Mouse (Mus musculus) stomach, postnatal 0 days (tissue): ENCODE data around the gene Mrps6. TPM values are rescaled to one million over a fixed set of nuclear protein-coding genes. Genes with fewer than 3 reads are reported as not detected.

Experiments used
- ATAC-seq: fragments of 200-750 bp; cut with Nextera tagmentation; 2 replicates; pipeline ENCODE4 v1.8.0; 2017; ENCODE audit not compliant: low FRiP score, low TSS enrichment
- DNase-seq: peaks from one replicate; pipeline ENCODE4 v3.0.0-alpha.2; 2016; ENCODE audit warnings: low spot score
- H3K27ac ChIP-seq: fragments of 300-500 bp; sonication (generic); replicated peaks from 2 replicates; pipeline ENCODE4 v1.5.1; 2014; ENCODE audit warnings: mild to moderate bottlenecking, control low read depth
- H3K27me3 ChIP-seq: fragments of 300-500 bp; sonication (generic); 2 replicates; pipeline ENCODE4 v1.6.1; 2014; ENCODE audit warnings: low read length; ENCODE audit not compliant: control insufficient read depth, insufficient read depth
- H3K36me3 ChIP-seq: fragments of 300-500 bp; sonication (generic); 2 replicates; pipeline ENCODE4 v1.6.1; 2014; ENCODE audit warnings: low read length, mixed read lengths; ENCODE audit not compliant: control insufficient read depth, insufficient read depth
- H3K4me1 ChIP-seq: fragments of 300-500 bp; sonication (generic); replicated peaks from 2 replicates; pipeline ENCODE4 v1.6.1; 2014; ENCODE audit warnings: antibody characterized with exemption; ENCODE audit not compliant: control insufficient read depth, insufficient read depth
- H3K4me2 ChIP-seq: fragments of 300-500 bp; sonication (generic); replicated peaks from 2 replicates; pipeline ENCODE4 v1.6.1; 2014; ENCODE audit warnings: low read depth, mild to moderate bottlenecking, control low read depth, moderate library complexity
- H3K4me3 ChIP-seq: fragments of 300-500 bp; sonication (generic); 2 replicates; pipeline ENCODE4 v1.5.1; 2014; ENCODE audit warnings: low read depth, low read length, control low read depth
- H3K9ac ChIP-seq: fragments of 300-500 bp; sonication (generic); 2 replicates; pipeline ENCODE4 v1.6.1; 2014; ENCODE audit warnings: mild to moderate bottlenecking, low read length, control low read depth, mixed read lengths
- H3K9me3 ChIP-seq: fragments of 300-500 bp; sonication (generic); 2 replicates; pipeline ENCODE4 v1.6.1; 2016; ENCODE audit warnings: low read length; ENCODE audit not compliant: control insufficient read depth
- CTCF ChIP-seq: IDR thresholded peaks from 2 replicates; pipeline ENCODE4 v1.5.1; 2016; ENCODE audit warnings: antibody characterized with exemption, low read depth, mild to moderate bottlenecking, moderate library complexity
- EP300 ChIP-seq: optimal IDR thresholded peaks from 2 replicates; pipeline ENCODE3; 2016; ENCODE audit warnings: antibody characterized with exemption
- WGBS: fragments of 180-500 bp; shearing (Covaris S2); extraction: QIAGEN DNeasy Blood & Tissue Kit; methylation state at CpG from one replicate; pipeline ENCODE4 v1.1.7; 2014; 5-methylcytosine and 5-hydroxymethylcytosine counted together
- polyA plus RNA-seq: library from polyadenylated mRNA; unstranded; fragments of >200 nt; fragmentation: Nextera tagmentation; extraction: Ambion mirVana; gene quantifications from 2 replicates; pipeline ENCODE4 v1.2.1, GENCODE M21; 2015

Mrps6 gene
- polyA plus RNA-seq, 1 experiment from 2014 or later, result 91.6 TPM

- no peak overlapping the region for H3K4me2 ChIP-seq
- H3K4me3 ChIP-seq, result no peak overlapping the region
- H3K27me3 ChIP-seq, result no peaks in the 10 kb centered on the region
- H3K4me1 ChIP-seq, result no peaks in the 10 kb centered on the region
- DNase-seq, result no peak
- no peaks in the 10 kb centered on the region for H3K9me3 ChIP-seq
- WGBS, result 86% methylated on average over 10 of the region's 10 CpGs
- no peak for TF ChIP-seq CTCF
- TF ChIP-seq EP300, result no peak
- no peak overlapping the region for H3K27ac ChIP-seq
- no peak for ATAC-seq
- H3K36me3 ChIP-seq, result no peaks in the 10 kb centered on the region
- no peak overlapping the region for H3K9ac ChIP-seq
Observed at GRCm38 (mm10) chr16:92083771-92084453, 25.8 kb downstream of the Mrps6 start.

GRCm38 (mm10) chr16:92089225-92089624 is 31.2 kb downstream of the Mrps6 start:
- TF ChIP-seq CTCF (no peak), EP300 (no peak)
- DNase-seq (no peak), ATAC-seq (no peak)
- H3K9ac ChIP-seq, result no peak overlapping the region
- 56% methylated on average over 3 of the region's 3 CpGs for WGBS
- no peaks in the 10 kb centered on the region for H3K36me3 ChIP-seq
- H3K27ac ChIP-seq, result no peak overlapping the region
- no peak overlapping the region for H3K4me2 ChIP-seq
- no peaks in the 10 kb centered on the region for H3K9me3 ChIP-seq
- H3K27me3 ChIP-seq, result no peaks in the 10 kb centered on the region
- H3K4me1 ChIP-seq, result no peaks in the 10 kb centered on the region
- no peak overlapping the region for H3K4me3 ChIP-seq

GRCm38 (mm10) chr16:92091876-92092275 is 33.8 kb downstream of the Mrps6 start:
- Histone ChIP-seq H3K27ac (no peak overlapping the region), H3K36me3 (no peaks in the 10 kb centered on the region), H3K27me3 (no peaks in the 10 kb centered on the region), H3K4me3 (no peak overlapping the region), H3K4me2 (no peak overlapping the region), H3K4me1 (no peaks in the 10 kb centered on the region), H3K9me3 (no peaks in the 10 kb centered on the region), H3K9ac (no peak overlapping the region)
- no peak for ATAC-seq
- TF ChIP-seq EP300 (no peak), CTCF (no peak)
- no peak for DNase-seq
- WGBS, result 85% methylated on average over 5 of the region's 5 CpGs

GRCm38 (mm10) chr16:92098351-92099051 is 40.4 kb downstream of the Mrps6 start:
- Histone ChIP-seq H3K9me3 (no peaks in the 10 kb centered on the region), H3K36me3 (no peaks in the 10 kb centered on the region), H3K27ac (no peak overlapping the region), H3K4me3 (no peak overlapping the region), H3K4me1 (no peaks in the 10 kb centered on the region), H3K4me2 (no peak overlapping the region), H3K27me3 (no peaks in the 10 kb centered on the region), H3K9ac (no peak overlapping the region)
- ATAC-seq, result no peak
- DNase-seq, result peak; percentile 11
- TF ChIP-seq EP300, result no peak
- TF ChIP-seq CTCF, result no peak
- 49% methylated on average over 10 of the region's 10 CpGs for WGBS

- H3K4me3 ChIP-seq, result no peak overlapping the region
- H3K4me2 ChIP-seq, result no peak overlapping the region
- H3K9ac ChIP-seq, result no peak overlapping the region
- no peaks in the 10 kb centered on the region for H3K27me3 ChIP-seq
- ATAC-seq (no peak), DNase-seq (no peak)
- WGBS, result 79% methylated on average over 16 of the region's 16 CpGs
- TF ChIP-seq CTCF, result no peak
- TF ChIP-seq EP300, result no peak
- H3K36me3 ChIP-seq, result no peaks in the 10 kb centered on the region
- no peak overlapping the region for H3K27ac ChIP-seq
- H3K4me1 ChIP-seq, result no peaks in the 10 kb centered on the region; the same call in 1 of the 2 replicates
- no peaks in the 10 kb centered on the region for H3K9me3 ChIP-seq
Observed at GRCm38 (mm10) chr16:92099598-92099997, 41.5 kb downstream of the Mrps6 start.

- ATAC-seq (no peak), DNase-seq (no peak)
- WGBS, result 58% methylated on average over 4 of the region's 4 CpGs
Observed at GRCm38 (mm10) chr16:92100111-92100510, 42.0 kb downstream of the Mrps6 start.

More at GRCm38 (mm10) chr16:92100111-92100510, 42.0 kb downstream of the Mrps6 start:
- no peak overlapping the region for H3K4me2 ChIP-seq
- H3K4me3 ChIP-seq, result no peak overlapping the region
- no peak overlapping the region for H3K27ac ChIP-seq
- no peaks in the 10 kb centered on the region for H3K9me3 ChIP-seq
- no peaks in the 10 kb centered on the region; the same call in 1 of the 2 replicates for H3K4me1 ChIP-seq
- no peak overlapping the region for H3K9ac ChIP-seq
- TF ChIP-seq EP300 (no peak), CTCF (no peak)
- no peaks in the 10 kb centered on the region for H3K36me3 ChIP-seq
- H3K27me3 ChIP-seq, result no peaks in the 10 kb centered on the region
